Mouse (Mus musculus) cortical plate, adult 2 months (tissue): ENCODE data around the gene Atp2b4.

Experiments used
- CTCF ChIP-seq: fragments of 200-500 bp; IDR thresholded peaks from 2 replicates; pipeline ENCODE4 v1.5.1; 2011; ENCODE audit warnings: mild to moderate bottlenecking, control low read depth, low read length; ENCODE audit not compliant: insufficient read depth; ENCODE audit errors: extremely low read depth
- POLR2A ChIP-seq: fragments of 200-500 bp; IDR thresholded peaks from 2 replicates; pipeline ENCODE4 v1.6.1; 2011; ENCODE audit warnings: mild to moderate bottlenecking, low read length, control low read depth; ENCODE audit not compliant: insufficient read depth; ENCODE audit errors: extremely low read depth

DNA sequence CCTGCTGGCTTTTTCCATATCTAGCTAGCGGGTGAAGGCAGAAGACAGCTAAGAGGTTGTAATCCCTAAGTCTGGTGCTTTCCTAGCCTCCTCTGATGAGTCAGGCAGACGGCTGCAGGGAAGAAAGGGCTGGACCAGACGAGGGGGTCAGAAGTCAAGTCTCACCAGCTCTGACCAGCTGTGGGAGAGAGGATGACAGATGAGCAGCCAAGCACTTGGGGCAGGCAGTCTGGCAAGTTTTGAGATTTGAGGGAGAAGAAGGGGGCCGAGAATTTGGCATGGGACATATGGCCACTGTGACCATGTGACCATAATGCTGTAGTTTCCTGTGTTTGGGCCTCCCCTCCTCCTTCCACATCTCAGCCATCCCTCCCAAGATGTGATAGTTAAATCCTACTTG lies 42.5 kb upstream of the Atp2b4 start:
- TF ChIP-seq CTCF: no peak
- TF ChIP-seq POLR2A: no peak
